Mouse (Mus musculus) heart, embryonic 11.5 days (tissue): Measurements from ENCODE around the gene Pard3. TPM values are rescaled to one million over a fixed set of nuclear protein-coding genes. Genes with fewer than 3 reads are reported as not detected.

Source experiments
- ATAC-seq: fragments of 200-750 bp; cut with Nextera tagmentation; replicated peaks from 2 replicates; pipeline ENCODE4 v1.8.0; 2017; ENCODE audit warnings: moderate library complexity; ENCODE audit not compliant: insufficient number of reproducible peaks, low FRiP score, low TSS enrichment
- H3K27ac ChIP-seq: fragments of 300-500 bp; sonication (generic); 2 replicates; pipeline ENCODE4 v1.5.1; 2014; ENCODE audit warnings: mild to moderate bottlenecking, low read depth, low read length
- H3K27me3 ChIP-seq: fragments of 300-500 bp; sonication (generic); 2 replicates; pipeline ENCODE4 v1.6.1; 2014; ENCODE audit warnings: mild to moderate bottlenecking, low read length, mixed read lengths; ENCODE audit not compliant: control insufficient read depth, insufficient read depth
- H3K36me3 ChIP-seq: fragments of 300-500 bp; sonication (generic); 2 replicates; pipeline ENCODE4 v1.6.1; 2014; ENCODE audit warnings: mild to moderate bottlenecking, low read length, moderate library complexity, mixed read lengths; ENCODE audit not compliant: control insufficient read depth, insufficient read depth
- H3K4me1 ChIP-seq: fragments of 300-500 bp; sonication (generic); 2 replicates; pipeline ENCODE4 v1.6.1; 2014; ENCODE audit warnings: low read length; ENCODE audit not compliant: control insufficient read depth, insufficient read depth
- H3K4me2 ChIP-seq: fragments of 300-500 bp; sonication (generic); 2 replicates; pipeline ENCODE4 v1.6.1; 2014; ENCODE audit warnings: mild to moderate bottlenecking, moderate library complexity
- H3K4me3 ChIP-seq: fragments of 300-500 bp; sonication (generic); 2 replicates; pipeline ENCODE4 v1.5.1; 2014; ENCODE audit warnings: low read depth, low read length
- H3K9ac ChIP-seq: fragments of 300-500 bp; sonication (generic); 2 replicates; pipeline ENCODE4 v1.6.1; 2014; ENCODE audit warnings: mild to moderate bottlenecking, low read depth, low read length, moderate library complexity
- H3K9me3 ChIP-seq: fragments of 300-500 bp; sonication (generic); replicated peaks from 2 replicates; pipeline ENCODE4 v1.6.1; 2016; ENCODE audit warnings: low read length; ENCODE audit not compliant: control insufficient read depth
- WGBS: fragments of 180-500 bp; shearing (Covaris S2); extraction: QIAGEN DNeasy Blood & Tissue Kit; methylation state at CpG from one replicate; pipeline ENCODE4 v1.1.7; 2014; ENCODE audit not compliant: insufficient replicate concordance; 5-methylcytosine and 5-hydroxymethylcytosine counted together
- polyA plus RNA-seq: library from polyadenylated mRNA; unstranded; fragments of >200 nt; fragmentation: Nextera tagmentation; extraction: Ambion mirVana; gene quantifications from 2 replicates; pipeline ENCODE4 v1.2.1, GENCODE M21; 2014

Pard3 gene
- polyA plus RNA-seq, 1 experiment from 2014 or later: 24.0 TPM

- no peak for ATAC-seq
- Histone ChIP-seq H3K27me3 (no peaks in the 10 kb centered on the region), H3K9me3 (no peaks in the 10 kb centered on the region), H3K9ac (no peak overlapping the region), H3K4me2 (no peak overlapping the region), H3K27ac (no peak overlapping the region), H3K36me3 (no peaks in the 10 kb centered on the region), H3K4me1 (peaks cover 31% of the 10 kb centered on the region), H3K4me3 (no peak overlapping the region)
- 80% methylated on average over 2 of the region's 2 CpGs for WGBS
Observed at GRCm38 (mm10) chr8:127136781-127137180, 73.1 kb downstream of the Pard3 start.

GRCm38 (mm10) chr8:127139154-127139553 is 75.5 kb downstream of the Pard3 start:
- ATAC-seq: no peak
- Histone ChIP-seq H3K36me3 (no peaks in the 10 kb centered on the region), H3K9ac (no peak overlapping the region), H3K27ac (no peak overlapping the region), H3K4me1 (peaks cover 33% of the 10 kb centered on the region), H3K4me3 (no peak overlapping the region), H3K27me3 (no peaks in the 10 kb centered on the region), H3K4me2 (no peak overlapping the region), H3K9me3 (no peaks in the 10 kb centered on the region)
- WGBS: 18% methylated on average over 1 of the region's 1 CpGs

GRCm38 (mm10) chr8:127140945-127141344 is 77.3 kb downstream of the Pard3 start:
- WGBS: 90% methylated on average over 2 of the region's 2 CpGs

GRCm38 (mm10) chr8:127143641-127144040 is 79.9 kb downstream of the Pard3 start:
- ATAC-seq: no peak
- Histone ChIP-seq H3K4me1 (peaks cover 35% of the 10 kb centered on the region), H3K9ac (no peak overlapping the region), H3K27me3 (no peaks in the 10 kb centered on the region), H3K27ac (no peak overlapping the region), H3K4me3 (no peak overlapping the region), H3K4me2 (no peak overlapping the region), H3K9me3 (no peaks in the 10 kb centered on the region), H3K36me3 (no peaks in the 10 kb centered on the region)
- WGBS: 29% methylated on average over 7 of the region's 7 CpGs

More at GRCm38 (mm10) chr8:127140945-127141344, 77.3 kb downstream of the Pard3 start:
- H3K9me3 ChIP-seq: no peaks in the 10 kb centered on the region
- no peak overlapping the region for H3K4me2 ChIP-seq
- H3K4me3 ChIP-seq: no peak overlapping the region
- H3K36me3 ChIP-seq: no peaks in the 10 kb centered on the region
- no peak overlapping the region for H3K9ac ChIP-seq
- no peaks in the 10 kb centered on the region for H3K27me3 ChIP-seq
- peaks cover 41% of the 10 kb centered on the region for H3K4me1 ChIP-seq
- ATAC-seq: no peak
- H3K27ac ChIP-seq: no peak overlapping the region

GRCm38 (mm10) chr8:127144562-127144961 is 80.9 kb downstream of the Pard3 start:
- WGBS: 23% methylated on average over 4 of the region's 4 CpGs

GRCm38 (mm10) chr8:127145135-127145534 is 81.4 kb downstream of the Pard3 start:
- Histone ChIP-seq H3K27ac (no peak overlapping the region), H3K9ac (no peak overlapping the region), H3K4me1 (peaks cover 45% of the 10 kb centered on the region), H3K9me3 (no peaks in the 10 kb centered on the region), H3K27me3 (no peaks in the 10 kb centered on the region), H3K36me3 (no peaks in the 10 kb centered on the region), H3K4me2 (no peak overlapping the region), H3K4me3 (no peak overlapping the region)
- ATAC-seq: no peak
- 33% methylated on average over 4 of the region's 4 CpGs for WGBS

More at GRCm38 (mm10) chr8:127144562-127144961, 80.9 kb downstream of the Pard3 start:
- H3K27me3 ChIP-seq: no peaks in the 10 kb centered on the region
- no peak overlapping the region for H3K4me3 ChIP-seq
- H3K9me3 ChIP-seq: no peaks in the 10 kb centered on the region
- H3K36me3 ChIP-seq: no peaks in the 10 kb centered on the region
- no peak for ATAC-seq
- no peak overlapping the region; the same call in 1 of the 2 replicates for H3K27ac ChIP-seq
- peaks cover 40% of the 10 kb centered on the region for H3K4me1 ChIP-seq
- no peak overlapping the region for H3K9ac ChIP-seq
- no peak overlapping the region for H3K4me2 ChIP-seq

GRCm38 (mm10) chr8:127146055-127146454 is 82.4 kb downstream of the Pard3 start:
- no peaks in the 10 kb centered on the region for H3K36me3 ChIP-seq
- no peaks in the 10 kb centered on the region for H3K9me3 ChIP-seq
- peaks cover 52% of the 10 kb centered on the region for H3K4me1 ChIP-seq
- H3K9ac ChIP-seq: no peak overlapping the region
- H3K4me2 ChIP-seq: no peak overlapping the region
- ATAC-seq: no peak
- H3K4me3 ChIP-seq: no peak overlapping the region
- WGBS: 32% methylated on average over 4 of the region's 4 CpGs
- H3K27me3 ChIP-seq: no peaks in the 10 kb centered on the region
- H3K27ac ChIP-seq: no peak overlapping the region

- H3K4me3 ChIP-seq: no peak overlapping the region
- no peak overlapping the region for H3K27ac ChIP-seq
- no peaks in the 10 kb centered on the region for H3K9me3 ChIP-seq
- H3K4me2 ChIP-seq: no peak overlapping the region
- peaks cover 47% of the 10 kb centered on the region for H3K4me1 ChIP-seq
- 56% methylated on average over 7 of the region's 7 CpGs for WGBS
- H3K27me3 ChIP-seq: no peaks in the 10 kb centered on the region
- 0 out of 2 replicates have a peak, but pooled peaks cover 3% of the 10 kb centered on the region for H3K36me3 ChIP-seq
- ATAC-seq: no peak
- no peak overlapping the region for H3K9ac ChIP-seq
Observed at GRCm38 (mm10) chr8:127148821-127149220, 85.1 kb downstream of the Pard3 start.

- Histone ChIP-seq H3K36me3 (0 out of 2 replicates have a peak, but pooled peaks cover 3% of the 10 kb centered on the region), H3K9me3 (no peaks in the 10 kb centered on the region), H3K4me1 (peaks cover 32% of the 10 kb centered on the region), H3K4me3 (no peak overlapping the region), H3K27ac (no peak overlapping the region), H3K4me2 (no peak overlapping the region), H3K9ac (no peak overlapping the region), H3K27me3 (no peaks in the 10 kb centered on the region)
- no peak for ATAC-seq
- WGBS: 53% methylated on average over 4 of the region's 4 CpGs
Observed at GRCm38 (mm10) chr8:127150645-127151044, 87.0 kb downstream of the Pard3 start.
